Mouse (Mus musculus) lung, postnatal 0 days (tissue): ENCODE results near the gene Ap5m1.

ENCODE experiments used
- CTCF ChIP-seq: IDR thresholded peaks from 2 replicates; pipeline ENCODE4 v1.5.1; 2016; ENCODE audit warnings: antibody characterized with exemption, mild to moderate bottlenecking
- EP300 ChIP-seq: IDR thresholded peaks from 2 replicates; pipeline ENCODE4 v1.6.1; 2016; ENCODE audit warnings: antibody characterized with exemption, mild to moderate bottlenecking, control low read depth

DNA sequence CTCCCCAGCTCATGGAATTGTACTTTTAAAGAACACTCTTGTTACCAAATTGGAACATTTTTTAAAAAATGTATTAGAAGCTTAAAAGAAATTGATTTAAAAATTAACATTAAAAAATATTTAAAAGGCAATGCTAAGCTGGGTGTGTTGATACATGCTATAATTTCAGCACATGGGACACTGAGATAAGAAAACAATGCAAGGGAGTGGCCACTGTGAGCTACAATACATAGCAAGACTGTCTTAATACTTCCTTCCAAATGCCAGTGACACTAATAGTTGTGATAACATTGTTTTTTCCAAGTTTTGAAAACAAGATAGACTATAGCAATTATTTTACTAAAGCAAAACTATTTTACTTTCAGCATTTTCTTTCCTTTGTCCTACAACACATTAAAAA, 16.4 kb upstream of the Ap5m1 start:
- no peak for TF ChIP-seq CTCF
- no peak for TF ChIP-seq EP300
